Mouse (Mus musculus) thymus, postnatal 36 days (tissue): ENCODE measurements around the gene Mlxip.
A peak's percentile ranks its signal among the peaks of the same experiment; 100 is the strongest.

Source experiments
- DNase-seq, 2 experiments: peaks; one replicate each; pipeline ENCODE4 v3.0.0; 2022; ENCODE audit warnings: mixed read lengths in 2 of 2

Mlxip gene

DNA sequence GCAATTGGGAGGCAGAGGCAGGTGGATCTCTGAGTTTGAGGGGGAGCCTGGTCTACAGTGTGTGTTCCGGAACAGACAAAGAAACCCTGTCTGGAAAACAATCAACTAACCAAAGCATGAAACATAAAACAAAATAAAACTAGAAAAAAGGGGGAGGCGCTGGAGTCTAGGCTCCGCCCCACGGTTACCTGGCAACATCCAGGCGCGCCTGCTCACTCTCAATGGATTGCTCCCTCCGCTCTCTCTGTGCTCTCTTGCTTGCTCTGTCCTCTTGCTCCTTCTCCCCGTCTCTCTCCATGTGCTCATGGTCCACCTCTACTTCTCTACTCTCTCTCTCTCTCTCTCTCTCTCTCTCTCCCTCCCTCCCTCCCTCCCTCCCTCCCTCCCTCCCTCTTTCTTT, 11.9 kb upstream of the Mlxip start:
- DNase-seq: no peak

GRCm38 (mm10) chr5:123388452-123388851, 6.1 kb upstream of the Mlxip start:
- DNase-seq: peak in 1 of 2 experiments; percentile 34

GRCm38 (mm10) chr5:123390536-123391441, 3.8 kb upstream of the Mlxip start:
- DNase-seq: no peak

DNA sequence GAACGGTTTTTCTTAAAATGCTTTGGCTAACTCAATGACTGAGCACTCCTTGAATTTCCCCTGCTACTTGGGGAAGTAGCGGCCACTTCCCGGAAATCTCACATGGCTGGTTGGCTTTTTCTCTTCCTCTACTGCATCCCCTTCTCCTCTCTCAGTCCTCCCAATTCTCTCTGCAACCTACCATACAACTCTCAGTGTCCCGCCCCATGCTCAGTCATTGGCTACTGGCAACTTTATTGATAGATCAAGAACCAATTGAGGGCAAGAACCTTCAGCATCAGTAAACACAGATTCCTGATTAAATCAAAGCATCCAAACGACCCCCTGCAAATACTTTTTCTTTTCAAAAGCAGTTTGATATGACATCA, 3.2 kb upstream of the Mlxip start:
- DNase-seq: no peak

DNA sequence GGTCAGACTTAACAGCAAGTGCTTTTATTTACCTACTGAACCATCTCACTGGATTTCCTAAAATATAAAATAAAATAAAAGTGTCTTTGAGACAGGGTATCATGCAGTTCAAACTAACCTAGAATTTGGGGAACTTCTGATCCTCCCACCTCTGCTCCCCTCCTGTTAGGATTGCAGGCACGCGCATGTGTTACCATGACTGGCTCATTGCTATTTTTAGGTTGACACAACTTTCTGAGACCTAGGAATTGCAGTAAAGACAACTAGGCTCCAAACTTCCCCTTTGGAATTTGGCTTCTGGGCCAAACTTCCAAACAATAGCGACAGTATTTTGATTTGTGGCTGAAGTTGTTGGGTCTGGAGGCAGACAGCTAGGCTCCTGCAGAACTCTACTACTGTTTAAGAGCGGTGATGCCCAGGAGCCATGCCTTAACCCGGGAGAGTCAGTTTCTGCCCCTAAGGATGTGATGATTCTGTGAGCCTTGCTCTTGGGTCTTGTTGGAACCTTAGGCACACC, 754 bp upstream of the Mlxip start:
- DNase-seq: no peak

DNA sequence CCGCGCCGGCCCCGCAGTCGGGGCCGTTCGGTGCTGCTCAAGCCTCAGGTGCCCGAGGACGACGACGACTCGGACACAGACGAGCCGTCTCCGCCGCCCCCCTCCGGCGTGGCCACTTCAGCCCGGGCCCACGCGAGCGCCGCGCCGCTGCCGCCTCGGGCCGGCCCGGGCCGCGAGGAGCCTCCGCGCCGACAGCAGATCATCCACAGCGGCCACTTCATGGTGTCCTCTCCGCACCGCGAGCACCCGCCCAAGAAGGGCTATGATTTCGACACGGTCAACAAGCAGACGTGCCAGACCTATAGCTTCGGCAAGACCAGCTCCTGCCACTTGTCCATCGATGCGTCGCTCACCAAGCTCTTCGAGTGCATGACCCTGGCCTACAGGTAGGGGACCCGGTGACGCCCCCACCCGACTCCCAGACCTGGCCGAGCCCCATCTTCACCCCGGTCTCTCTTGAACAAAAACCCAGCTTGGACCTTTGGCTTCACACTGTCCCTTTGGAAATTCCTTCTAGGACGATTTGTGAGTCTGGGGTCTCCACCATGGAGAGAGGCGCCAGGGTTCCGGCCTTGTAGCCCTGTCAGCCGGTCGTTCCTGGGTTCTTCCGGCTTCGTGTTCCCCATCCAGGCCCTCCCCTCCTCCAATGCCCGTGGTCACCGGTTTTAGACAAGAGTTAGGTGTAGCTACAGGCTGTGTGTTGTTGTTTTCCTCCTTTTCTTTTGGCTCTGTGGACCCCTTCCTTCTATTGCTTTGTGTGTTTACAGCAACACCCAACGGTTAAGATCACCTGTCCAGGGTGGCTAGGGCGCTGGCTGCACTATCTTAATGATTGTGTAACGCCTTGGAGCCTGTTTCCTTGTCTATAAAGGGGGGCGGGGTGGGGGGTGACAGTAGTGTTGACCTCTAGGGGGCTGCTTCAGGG, 621 bp downstream of the Mlxip start:
- DNase-seq: peak; percentile 53

DNA sequence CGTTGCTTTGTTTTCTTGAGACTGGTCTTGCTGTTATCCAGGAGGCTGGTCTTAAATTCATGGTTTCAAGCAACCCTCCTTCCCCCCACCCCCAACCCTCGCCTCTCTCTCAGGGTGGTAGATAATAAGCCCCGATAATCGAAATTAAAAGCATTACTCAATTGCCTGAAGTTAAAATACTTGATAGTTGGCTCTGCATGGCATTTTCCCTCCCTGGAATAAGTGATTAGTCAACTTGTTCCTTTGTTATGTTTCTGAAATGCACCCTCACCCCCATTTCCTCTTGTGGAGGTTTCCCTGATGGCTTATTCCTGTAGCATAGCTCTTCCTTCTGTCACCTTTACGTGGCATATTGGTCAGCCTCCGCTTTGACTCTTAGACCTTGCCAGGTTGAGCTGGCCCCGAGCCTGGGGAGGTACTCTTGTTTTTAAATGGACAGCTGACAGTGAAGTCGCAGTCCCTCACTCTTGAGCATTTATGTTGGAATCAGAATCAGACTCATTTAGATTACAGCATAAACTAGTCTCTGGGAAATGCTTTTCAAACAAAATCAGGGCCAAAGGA, 2.4 kb downstream of the Mlxip start:
- DNase-seq: no peak

- DNase-seq: peak; percentile 47 to 60
Measured at GRCm38 (mm10) chr5:123397786-123398185, 3.2 kb downstream of the Mlxip start.

- DNase-seq: no peak
Measured at GRCm38 (mm10) chr5:123398856-123399498, 4.4 kb downstream of the Mlxip start.

DNA sequence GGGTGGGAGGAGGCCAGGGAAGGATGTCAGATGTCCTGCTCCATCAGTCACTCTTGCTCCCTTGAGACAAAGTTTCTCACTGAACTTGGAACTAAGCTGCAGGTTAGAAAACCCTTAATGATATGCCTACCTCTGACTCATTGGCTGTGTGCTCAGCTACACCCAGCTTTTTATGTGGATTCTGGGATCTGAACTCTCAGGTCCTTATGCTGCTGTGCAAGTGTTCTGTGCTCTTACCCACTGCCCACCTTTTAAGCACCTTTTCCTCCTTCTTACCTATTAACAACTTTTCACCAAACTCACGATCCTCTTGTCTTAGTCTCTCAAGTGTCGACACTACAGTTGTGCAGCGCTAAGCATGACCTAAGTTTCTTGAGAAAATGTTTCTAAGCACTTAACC, 9.9 kb downstream of the Mlxip start:
- no peak for DNase-seq

DNA sequence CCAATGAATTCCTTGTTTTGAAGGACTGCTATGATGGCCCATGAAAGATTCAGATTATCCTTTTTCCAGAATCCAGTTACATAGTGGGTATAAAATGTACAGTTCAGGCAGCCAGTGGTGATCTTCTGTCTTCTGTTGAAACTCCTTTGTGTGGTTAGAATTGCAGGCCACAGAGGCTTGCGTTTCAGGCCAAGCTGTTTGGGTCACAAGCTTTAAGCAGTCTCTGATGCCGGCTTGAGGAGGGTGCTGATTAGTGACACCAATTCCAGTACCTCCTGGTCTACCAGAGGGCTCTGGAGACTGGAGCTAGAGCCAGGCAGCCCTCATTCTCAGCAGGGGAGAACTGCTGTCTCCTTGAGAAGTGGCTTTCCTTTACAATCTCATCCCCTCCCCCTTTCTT, 12.4 kb downstream of the Mlxip start:
- DNase-seq: no peak

DNA sequence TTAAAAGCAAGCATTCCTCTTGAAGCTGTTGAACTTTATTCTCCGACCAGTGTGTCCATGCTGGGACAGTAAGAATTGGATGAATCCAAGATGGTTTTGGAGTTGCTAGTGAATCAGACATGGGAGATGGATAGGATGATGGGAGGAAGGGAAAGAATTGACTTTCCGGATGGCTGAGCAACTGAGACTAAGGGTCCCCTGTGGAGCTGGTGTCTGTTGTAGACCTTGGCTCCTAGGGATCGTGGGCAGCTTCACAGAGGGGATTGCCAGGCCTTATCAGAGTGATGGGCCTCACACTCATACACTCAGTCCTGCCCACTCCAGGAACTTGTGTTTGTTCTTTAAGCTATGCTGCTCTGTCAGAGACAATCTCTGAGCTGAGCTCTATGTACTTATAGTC, 13.6 kb downstream of the Mlxip start:
- no peak for DNase-seq

DNA sequence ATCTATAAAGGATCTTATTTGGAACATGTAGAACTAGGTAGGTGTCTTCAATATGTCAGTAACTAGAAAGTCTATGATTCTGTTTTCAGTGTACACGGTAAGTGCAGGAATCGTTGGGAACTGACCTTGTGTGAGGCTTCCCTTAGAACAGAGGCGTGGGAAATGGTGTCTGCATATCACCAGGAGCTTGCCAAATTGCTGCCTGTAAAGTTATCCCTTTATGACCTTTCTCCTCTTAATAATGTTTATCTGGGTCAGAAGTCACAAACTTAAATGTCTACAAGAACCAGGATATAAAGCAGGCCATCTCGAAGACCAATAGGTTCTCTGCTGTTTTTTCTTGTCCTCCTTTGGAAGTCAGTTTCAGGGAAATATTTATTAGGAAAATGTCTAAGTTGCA, 17.6 kb downstream of the Mlxip start:
- no peak for DNase-seq

DNA sequence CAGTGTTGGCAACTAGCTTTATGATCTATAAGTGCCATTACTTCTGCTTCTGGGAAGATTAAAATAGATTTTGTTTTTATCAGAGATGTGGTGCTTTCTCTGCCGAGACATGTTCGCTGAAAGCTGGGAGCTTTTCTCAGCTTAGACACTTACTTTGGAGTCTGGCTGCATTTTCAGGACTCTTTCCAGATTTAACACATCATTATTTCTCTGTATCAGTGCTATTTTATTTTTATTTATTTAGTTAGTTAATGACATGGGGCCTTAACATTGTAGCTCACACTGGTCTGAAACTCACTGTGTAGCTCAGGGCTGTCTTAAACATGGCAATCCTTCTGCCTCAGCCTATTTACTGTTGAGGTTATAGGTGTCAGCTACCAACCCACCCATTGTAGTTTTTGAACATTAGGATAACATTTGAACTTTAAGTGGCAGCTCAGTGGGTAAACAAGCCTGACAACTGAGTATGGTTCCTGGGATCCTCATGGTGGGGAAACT, 19.3 kb downstream of the Mlxip start:
- no peak for DNase-seq

DNA sequence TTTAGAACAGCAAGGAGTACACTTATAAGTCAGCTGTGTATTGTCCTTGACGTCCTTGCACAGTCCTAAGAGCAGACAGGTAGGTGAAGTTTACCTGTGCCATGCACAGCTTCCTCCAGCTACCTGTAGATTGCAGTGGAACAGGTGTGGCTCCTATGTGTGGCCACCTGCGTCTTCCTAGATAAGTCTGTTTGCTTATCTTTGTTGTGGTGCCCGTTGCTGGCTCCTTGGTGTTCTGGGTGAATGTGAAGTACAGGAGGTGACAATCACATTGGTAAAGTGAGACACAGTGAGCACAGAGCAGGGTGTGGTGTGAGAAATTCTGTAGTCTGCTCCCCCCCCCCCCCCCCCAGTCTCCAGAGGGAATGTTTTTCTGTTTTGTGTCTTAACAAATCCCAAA, 21.6 kb downstream of the Mlxip start:
- no peak for DNase-seq

DNA sequence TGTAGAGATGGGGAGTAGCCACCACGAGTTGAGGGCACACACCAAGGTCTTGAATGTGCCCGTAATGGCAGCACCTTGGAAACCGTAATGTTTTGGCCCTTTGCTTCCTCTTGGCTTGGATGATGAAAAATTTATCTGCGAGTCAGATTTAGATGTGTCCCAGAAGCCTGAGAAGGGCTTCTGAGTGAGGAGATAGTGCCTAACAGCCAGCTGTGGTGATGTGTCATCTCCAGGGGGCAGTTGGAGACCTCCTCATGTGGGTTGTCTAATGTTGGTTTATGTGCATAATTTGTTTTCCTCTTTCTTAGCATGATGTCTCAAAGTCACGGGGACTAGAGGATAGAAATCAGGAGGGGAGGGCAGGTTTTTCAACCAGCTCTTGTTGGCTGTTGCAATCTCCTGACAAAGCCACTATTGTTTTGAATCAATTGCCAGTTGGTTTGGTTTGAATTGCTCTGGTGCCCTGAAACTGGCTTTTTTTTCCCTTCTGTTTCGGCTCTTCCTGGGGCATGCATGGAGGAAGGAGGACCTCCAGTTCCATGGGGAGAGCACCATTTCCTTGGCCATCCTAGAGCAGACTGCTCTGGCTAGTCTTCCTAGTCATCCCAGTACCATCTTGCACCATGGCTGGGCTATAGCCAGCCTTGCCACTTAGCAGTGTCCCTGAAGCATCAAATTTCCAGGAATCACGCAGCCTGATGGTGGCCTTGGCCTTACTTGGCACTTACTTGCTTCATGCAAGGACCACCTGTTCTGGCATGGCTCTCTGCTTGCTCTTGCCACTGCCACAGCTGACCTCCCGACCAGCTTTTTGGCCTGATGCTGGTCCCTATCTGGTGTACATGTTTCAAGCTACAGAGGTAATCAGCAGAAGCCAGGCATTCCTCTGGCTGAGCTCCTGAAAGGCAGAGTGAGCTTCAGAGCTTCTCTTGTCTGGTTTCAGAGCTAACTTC, 22.2 kb downstream of the Mlxip start:
- no peak for DNase-seq

DNA sequence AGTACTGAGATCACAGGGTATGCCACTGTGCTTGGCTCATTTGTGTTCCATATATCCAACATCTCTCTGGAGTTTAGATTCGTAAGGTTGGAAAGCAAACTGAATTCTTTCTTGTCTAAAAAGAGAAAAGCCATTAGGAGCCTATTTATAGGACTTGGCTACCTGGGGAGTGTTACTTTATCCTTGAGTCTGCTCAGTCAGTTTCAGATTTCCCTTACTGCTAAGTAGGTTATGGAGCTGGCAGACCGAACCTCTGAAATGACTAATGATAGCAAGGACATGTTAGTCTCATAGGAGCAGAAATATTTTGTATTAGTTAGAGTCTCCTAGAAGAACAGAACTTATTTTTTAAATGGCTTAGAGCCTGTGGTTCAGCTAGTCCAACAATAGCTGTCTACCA, 29.3 kb downstream of the Mlxip start:
- no peak for DNase-seq

GRCm38 (mm10) chr5:123427556-123427955, 33.0 kb downstream of the Mlxip start:
- no peak for DNase-seq

- DNase-seq: no peak
Measured at GRCm38 (mm10) chr5:123431524-123432304, 37.1 kb downstream of the Mlxip start.

- DNase-seq: no peak
Measured at GRCm38 (mm10) chr5:123432305-123432874, 37.8 kb downstream of the Mlxip start.
